Mouse (Mus musculus) CD4-positive, CD25-positive, alpha-beta regulatory T cell, adult 4 months (primary cell): Measurements from ENCODE around the gene Acot7. TPM values are rescaled to one million over a fixed set of nuclear protein-coding genes. Genes with fewer than 3 reads are reported as not detected.

Source experiments
- ATAC-seq: one replicate; pipeline ENCODE4 v1.8.0; 2017
- polyA plus RNA-seq, 2 experiments: library from polyadenylated mRNA; unstranded; fragments of 100-300 nt; shearing (Covaris generic); gene quantifications; one replicate each; pipeline ENCODE4 v1.2.1; 2017

Acot7 gene
- polyA plus RNA-seq, 2 experiments from 2014 or later = 108 to 145 TPM

DNA sequence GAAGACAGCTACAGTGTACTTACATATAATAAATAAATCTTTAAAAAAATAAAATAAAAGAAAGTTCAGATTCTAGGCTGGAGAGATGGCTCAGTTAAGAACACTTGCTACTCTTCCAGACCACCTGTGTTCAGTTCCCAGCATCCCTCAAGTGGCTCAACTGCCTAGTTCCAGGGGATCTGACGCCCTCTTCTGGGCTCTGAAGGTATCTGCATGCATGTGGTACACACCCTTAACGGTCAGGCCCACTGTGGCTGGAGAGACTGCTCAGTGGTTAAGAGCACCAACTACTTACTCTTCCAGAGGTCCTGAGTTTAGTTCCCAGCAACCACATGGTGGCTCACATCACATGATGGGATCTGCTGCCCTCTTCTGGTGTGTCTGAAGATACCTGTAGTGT, 100.0 kb downstream of the Acot7 start:
- ATAC-seq = no peak

DNA sequence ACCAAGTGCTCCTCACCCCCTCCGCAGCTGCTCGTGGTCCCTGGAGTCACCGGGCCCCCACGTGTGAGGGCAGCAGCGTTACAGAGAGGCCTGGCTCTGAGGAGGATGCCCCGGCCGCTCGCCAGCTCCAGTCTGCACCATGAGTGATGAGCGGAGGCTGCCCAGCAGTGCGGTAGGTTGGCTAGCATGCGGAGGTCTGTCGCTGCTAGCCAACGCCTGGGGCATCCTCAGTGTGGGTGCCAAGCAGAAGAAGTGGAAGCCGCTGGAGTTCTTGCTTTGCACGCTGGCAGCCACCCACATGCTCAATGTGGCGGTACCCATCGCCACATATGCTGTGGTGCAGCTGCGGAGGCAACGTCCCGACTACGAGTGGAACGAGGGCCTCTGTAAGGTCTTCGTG, 101.1 kb downstream of the Acot7 start:
- ATAC-seq = no peak

DNA sequence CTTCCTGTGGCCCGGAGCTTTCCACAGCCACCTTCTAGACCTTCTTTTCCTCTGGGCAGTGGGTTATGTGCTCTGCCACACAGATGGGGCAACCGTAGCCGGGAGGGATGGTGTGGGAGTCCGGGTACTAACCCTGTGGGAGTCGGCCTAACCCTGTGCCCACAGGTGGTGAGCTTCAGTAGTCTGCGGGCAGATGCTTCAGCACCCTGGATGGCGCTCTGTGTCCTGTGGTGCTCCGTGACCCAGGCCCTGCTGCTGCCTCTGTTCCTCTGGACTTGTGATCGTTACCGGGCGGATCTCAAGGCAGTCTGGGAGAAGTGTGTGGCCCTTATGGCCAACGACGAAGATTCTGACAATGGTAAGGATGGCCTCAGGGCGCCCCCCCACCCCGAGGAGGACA, 103.7 kb downstream of the Acot7 start:
- ATAC-seq = no peak

DNA sequence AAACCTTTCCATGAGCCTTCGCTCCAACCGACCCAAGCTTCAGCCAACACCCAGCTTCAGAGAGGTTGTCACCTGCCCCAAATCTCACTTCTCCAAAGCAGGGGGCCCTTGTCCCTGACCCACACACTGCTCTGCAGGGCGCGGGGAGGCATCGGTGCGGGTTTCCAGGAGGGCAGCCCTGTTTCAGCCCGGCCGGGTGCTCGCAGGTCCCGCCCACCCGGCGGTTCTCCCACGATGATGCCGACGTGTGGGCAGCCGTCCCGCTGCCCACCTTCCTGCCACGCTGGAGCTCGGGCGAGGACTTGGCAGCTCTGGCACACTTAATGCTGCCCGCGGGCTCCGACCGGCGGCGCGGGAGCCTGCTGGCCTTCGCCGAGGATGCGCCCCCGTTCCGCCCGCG, 104.8 kb downstream of the Acot7 start:
- ATAC-seq = no peak

DNA sequence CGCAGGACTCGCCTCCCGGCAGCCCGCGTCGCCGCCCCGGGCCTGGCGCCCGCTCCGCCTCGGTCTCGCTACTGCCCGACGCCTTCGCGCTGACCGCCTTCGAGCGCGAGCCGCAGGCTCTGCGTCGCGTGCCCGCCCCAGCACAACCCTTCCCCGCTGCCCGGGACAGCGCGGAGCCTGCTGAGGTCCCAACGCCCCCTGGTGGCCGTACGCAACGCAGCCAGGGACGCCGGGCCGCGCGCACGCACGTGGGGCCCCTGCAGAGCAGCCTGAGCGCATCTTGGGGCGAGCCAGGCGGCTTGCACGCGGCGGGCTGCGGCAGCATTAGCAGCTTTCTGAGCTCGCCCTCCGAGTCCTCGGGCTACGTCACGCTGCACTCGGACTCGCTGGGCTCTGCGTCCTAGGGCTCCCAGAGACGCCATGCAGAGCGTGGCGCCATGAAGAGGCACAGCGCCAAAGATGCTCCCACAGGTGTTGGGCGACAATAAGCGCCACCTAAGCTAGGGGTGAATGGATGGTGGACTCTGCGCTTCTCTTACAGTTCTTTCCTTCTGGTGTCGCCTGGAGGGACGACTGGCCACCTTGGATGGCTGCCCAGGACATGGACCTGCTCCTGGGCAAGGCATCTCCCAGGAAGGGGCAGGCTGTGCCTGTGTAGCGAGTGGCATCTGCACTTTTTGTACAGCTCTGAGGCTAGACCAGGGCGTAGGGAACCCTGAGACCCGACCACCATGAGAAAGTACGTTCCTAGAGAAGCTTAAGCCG, 105.4 kb downstream of the Acot7 start:
- peak; percentile 95 for ATAC-seq

DNA sequence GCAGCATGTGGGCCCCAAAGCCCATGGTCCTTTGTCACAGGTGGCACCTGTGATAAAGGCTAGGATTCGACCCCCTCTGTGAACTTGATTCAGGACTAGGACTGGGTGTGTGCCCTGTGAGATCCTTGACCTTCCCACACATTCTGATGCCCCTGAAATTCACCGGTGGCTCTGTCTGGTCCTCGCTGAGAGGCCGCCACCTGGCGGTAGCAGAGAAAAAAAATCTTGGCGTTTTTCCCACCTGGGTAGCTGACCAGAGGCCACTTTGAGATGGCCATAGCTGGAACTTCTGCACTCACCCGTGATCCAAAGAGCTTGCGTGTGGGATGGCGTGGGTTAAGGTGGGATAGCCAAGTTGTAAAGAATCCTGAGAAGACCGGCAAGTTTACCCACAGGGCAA, 107.6 kb downstream of the Acot7 start:
- ATAC-seq = no peak

DNA sequence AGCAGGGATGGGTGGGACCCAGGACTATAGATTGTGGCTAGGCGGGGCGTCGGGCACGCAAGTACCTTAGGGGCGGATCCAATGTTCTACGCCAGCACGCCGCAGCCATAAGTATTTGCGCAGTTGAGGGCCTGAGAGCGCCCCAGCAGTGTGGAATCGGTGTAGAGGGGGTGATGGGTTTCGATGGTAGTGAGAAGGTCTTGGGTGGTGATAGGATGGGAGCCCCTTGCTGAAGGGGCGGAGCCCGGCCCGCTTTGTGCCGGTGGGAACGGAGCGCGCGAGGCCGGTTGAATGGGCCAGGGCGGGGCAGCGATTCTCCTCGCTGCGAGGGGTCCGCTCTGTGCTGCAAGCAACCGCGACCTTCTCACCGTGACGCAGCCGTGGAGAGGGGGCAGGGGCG, 108.2 kb downstream of the Acot7 start:
- ATAC-seq = no peak

DNA sequence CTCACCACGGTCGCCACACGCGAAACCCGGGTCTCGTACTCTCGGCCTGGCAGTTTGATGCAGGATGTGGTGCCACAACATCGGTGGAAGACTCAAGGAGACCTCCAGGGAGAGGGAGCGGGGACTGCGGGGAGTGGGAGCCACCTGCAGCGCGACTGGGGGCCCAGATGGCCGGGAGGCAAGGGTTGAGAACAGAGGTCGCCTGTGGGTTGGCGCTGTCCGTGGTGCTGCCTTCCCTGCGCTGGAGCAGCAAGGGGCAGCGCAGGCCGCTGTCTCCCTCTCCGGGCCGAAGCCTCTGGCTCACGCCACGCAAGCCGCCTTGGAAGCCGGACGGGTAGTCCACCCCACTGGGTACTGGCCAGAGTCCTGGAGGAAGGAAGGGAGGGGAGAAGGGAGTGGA, 109.0 kb downstream of the Acot7 start:
- no peak for ATAC-seq

DNA sequence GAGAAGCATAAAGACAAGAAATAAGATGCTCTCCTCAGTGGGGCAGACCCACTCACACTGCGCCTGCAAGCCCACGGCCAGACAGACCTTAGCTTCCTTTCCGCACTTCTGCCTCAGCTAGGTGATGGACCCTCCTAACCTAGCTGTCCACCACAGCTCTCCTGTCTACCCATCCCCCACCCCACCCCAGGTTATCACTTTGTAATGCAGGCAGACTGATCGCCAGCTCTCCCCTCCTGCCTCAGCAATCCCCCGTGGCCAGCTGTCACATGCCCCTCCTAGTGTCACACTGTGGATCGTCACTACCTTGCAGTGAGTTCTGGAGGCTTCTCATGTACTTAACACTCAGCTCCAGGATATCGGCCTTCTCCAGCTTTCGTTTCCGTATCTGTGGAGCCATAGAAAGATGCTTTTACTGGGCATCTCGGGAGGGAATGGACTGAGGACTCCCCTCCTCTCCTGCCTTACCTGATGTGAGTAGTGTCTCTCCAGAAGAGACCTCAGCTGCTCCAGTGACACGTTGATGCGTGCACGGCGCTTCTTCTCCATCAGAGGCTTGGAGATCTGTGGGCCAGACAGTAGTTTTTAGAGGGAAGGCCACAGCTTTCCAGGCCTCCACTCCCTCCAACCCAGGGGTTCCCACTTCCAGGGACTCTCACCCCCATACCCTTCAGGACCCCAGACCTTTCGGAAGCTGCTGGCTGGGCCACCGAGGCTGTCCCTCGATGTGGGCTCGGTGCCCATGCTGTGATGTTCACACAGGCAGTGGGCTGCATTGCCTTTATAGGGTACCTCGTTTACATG, 109.6 kb downstream of the Acot7 start:
- no peak for ATAC-seq

DNA sequence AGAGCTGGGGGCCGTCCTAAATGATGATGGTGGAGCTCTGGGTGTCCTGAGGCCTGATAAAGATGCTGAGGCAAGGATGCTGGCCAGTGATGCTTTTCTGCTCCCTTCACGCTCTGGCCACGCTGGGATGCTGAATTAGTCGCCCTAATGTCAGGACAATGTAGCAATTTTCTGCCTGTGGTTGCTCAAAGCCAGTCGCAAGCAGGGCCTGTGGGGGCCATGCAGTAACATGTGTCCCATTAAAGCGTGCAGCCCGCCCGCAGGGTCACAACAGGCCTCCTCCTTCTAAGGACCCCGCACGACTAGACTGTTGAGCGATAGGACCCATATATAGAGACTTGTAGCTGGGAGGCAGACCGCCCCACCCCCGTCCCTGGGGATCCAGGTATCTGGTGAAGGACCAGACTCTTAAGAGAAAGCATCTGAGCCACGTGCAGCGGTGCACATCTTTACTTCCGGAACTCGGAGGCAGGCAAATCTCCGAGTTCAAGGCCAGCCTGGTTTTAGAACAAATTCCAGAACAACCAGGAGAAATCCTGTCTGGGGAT, 110.5 kb downstream of the Acot7 start:
- no peak for ATAC-seq

DNA sequence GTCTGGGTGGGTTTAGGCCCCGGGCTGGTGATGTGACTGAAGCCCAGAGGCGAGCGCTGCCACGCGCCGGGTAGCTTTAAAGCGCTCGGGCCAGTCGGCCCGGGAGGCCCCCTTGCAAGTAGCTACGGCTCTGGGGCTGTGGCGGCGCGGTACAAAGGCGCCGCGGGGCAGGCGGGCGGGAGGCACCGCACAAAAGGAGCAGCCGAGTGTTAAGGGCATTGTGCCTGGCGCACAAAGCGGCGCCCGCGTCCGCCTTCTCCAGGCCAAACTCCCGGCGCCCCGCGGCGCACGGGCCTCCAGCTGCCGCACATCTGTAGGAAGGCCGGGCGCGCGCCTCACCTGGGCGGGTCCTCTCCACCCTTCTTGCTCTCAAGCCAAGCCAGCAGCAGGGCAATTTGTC, 112.5 kb downstream of the Acot7 start:
- ATAC-seq = no peak

DNA sequence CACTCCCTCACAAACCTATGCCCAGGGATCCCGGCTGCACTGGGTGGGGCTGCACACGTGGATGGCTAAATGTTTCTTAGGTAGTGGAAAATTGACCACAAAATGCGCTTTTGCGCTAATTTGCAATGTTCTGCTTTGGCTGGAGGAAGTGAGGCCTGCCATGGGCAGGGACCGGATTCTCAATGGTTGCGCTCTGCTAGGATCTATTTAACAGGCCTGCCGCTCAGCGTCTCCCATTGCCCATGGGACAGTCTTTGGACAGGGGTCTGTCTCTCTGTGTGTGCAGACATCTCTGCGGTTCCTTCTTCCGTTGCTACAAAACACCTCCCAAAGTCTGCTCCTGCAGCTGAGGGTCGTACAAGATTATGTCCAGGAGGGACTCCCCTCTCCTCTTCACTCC, 113.1 kb downstream of the Acot7 start:
- no peak for ATAC-seq

DNA sequence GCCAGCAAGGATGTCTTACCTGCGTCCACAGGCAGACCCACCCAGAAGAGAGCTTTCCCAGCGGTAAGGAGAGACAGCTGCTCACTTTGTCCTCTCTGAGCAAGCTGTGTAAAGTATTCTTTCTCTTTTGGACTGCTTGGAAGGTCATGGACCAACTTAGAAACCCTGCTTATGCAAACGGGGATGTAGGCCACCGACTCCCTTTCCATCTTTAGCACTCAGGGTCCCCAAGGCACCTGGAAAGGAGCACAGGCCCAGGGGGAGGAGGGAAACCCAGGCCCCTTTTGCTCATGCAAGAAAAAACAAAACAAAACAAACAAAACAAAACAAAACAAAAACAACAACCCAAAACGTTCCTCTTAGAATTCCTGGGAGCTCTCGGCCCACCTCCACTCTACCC, 113.6 kb downstream of the Acot7 start, which contains the start of gene Hes3:
Gene Hes3 (minus strand): TSS at position 101 of the 400 bp plus-strand sequence.
- ATAC-seq = no peak

DNA sequence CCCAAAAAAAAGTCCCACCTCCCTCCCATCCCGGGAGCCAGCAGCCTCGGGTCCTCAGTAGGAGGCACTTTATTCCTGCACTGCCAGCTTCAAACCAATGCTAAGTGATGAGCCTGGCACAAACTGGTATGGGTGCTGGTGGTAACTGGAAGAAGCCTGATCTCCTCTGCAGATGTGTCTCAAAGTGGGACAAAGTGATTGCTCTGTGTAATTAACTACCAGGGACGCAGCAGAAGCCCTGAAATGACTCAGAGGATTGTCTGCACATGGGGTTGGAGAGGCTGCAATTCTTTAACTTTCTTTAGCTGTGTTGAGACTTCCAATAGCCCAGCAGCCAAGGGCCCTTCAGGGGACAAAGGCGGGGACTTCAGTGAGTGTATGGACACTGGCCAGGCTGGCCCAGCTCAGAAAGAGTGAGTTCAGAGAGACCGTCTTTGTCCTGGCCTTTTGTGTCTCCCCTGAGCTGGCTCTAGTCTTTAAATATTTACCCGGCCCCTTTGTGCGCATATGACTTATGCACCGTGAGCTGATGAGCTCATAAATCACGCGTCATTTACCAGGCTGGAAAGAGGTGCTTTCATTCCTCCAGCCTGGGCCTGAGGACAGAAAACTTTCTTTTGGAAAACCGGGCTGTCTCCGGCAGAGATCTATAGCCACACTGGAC, 114.3 kb downstream of the Acot7 start:
- ATAC-seq = no peak

DNA sequence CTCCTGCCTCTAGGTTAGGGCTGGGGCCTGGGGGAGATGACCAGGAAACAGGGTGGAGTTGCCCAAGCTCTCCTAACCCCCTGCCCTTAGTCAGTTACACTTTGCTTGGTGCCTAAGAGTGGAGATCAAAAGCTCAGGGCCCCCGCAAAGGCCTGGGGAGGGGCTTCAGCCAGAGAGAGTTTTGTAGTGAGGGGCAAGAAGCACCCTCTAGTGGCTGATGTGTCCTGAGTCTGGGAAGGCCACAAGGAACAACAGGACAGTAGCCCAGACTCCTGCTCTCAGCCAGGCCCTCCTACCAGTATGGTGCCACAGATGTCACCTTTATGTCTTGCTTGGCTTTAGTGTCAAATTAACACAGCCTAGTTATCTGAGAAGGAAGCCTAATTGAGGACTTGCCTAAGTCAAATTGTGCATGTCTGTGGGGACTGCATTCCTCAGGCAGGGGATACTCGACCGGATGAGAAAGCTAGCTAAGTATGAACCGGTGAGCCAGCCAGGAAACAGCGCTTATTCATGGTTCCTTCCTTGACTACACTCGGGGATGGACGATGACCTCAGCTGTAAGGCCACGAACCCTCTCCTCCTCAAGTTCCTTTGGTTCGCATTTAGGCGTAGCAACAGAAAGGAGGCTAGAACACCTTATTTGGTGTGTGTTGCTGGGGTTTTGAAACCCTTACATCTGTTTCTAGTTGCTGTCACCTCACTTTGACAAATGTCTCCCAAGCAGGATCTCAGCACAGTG, 116.4 kb downstream of the Acot7 start:
- ATAC-seq = no peak

DNA sequence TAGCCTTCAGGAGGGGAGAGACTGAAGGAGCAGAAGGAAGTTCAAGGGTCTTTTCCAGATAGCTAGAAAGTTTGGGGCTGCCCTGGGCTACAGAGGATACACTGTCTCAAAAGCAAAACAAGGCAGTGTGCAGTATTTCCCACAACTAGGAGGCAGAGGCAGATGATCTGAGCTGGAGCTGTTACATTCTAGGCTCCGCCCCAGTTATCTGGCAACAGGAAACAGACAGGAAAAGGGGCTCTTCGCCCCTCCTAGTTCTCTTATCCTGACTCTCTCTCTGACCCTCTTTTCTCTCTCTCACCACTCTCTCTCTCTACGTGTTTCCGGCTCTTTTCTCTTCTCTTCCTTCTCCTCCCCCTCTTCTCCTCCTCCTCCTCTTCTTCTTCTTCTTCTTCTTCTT, 118.0 kb downstream of the Acot7 start:
- peak; percentile 11 for ATAC-seq

DNA sequence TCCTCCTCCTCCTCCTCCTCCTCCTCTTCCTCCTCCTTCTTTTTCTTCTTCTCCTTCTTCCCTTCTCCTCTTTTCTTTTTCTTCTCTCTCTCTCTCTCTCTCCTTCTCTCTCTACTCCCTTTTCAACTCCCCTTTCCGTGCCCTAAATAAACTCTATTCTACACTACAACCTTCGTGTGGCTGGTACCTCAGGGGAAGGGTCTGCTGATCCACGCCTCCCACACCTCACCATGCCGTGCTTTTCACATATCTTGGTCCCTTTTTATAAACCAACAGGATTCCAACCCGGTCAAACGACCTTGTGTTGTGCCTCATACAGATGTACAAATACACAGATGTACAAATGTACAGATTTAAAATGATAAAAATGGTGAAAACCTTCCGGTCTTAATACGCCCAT, 118.4 kb downstream of the Acot7 start:
- ATAC-seq = no peak

DNA sequence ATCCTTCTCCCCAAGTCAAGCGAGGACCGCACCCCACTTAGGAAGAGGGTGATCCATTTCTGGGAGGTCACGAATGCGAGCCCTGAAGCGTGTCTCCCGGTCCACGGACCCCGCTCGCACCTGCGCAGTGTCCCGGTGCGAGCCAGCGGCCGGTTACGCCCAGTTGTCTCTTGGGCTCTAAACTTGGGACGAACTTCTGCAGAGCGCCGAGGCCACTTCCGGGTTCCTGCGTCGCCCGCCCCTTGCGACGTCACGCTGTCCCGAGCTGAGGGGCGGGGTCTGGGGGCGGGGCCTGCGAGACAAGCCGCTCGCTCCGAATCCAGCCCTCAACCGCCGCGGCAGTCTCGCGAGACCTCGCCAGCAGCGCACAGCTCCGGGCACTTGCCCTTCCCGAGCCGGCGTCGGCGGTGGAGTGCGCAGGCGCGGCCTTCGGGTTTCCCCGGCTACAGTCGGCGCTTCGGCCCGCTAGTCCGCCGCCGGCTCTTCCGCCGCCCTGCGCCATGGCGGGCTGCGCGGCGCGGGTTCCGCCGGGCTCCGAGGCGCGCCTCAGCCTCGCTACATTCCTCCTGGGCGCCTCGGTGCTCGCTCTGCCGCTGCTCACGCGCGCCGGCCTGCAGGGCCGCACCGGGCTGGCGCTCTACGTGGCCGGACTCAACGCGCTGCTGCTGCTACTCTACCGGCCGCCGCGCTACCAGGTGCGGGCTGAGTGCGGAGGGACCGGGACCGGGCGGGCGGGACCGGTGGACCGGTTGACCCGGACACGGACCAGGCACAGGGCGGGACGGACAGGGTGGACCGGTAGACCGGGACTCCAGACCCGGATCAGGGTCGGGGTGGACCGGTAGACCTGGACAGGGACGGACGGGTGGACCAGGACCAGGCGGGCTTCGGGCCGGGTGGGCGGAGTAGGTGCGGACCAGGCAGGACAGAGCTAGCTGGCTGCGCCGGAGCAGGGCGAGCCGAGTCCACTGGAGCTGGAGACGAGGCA, 119.2 kb downstream of the Acot7 start, which contains the start of gene Icmt:
Gene Icmt (plus strand): TSS at position 354 of the 988 bp plus-strand sequence.
- peak; percentile 91 for ATAC-seq

DNA sequence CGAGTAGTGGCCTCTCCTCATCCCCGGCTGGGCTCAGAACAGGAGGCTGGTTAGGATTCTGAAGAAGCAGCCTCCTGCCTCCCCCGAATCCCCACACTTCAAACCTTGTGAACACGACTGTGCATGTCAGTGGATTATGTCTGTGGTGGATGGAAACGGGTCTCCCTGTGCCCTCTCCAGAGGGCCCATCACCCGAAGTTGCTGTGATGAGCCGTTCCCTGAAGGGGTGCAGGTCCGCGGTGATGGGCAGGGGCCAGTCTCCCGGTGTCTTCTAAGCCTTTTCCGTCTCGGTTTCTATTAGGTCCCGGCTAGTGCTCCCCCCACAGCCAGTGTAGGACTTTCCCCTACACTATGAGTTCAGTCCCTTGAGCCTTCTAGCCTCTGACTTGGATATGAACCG, 120.9 kb downstream of the Acot7 start:
- ATAC-seq = no peak

DNA sequence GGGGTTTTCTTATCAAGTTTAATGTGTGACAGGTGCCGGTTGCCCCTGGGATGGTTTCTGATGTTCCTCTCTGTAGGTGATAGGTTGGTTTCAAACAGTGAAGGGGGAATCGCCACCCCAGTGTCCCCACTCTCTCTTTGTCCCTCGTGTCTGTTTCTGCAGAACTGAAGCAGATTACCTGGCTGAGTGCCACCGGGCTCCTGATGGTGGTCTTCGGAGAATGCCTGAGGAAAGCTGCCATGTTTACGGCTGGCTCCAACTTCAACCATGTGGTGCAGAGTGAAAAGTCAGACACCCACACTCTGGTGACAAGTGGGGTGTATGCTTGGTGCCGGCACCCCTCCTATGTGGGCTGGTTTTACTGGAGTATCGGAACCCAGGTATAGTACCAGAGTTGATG, 122.4 kb downstream of the Acot7 start:
- ATAC-seq = no peak

DNA sequence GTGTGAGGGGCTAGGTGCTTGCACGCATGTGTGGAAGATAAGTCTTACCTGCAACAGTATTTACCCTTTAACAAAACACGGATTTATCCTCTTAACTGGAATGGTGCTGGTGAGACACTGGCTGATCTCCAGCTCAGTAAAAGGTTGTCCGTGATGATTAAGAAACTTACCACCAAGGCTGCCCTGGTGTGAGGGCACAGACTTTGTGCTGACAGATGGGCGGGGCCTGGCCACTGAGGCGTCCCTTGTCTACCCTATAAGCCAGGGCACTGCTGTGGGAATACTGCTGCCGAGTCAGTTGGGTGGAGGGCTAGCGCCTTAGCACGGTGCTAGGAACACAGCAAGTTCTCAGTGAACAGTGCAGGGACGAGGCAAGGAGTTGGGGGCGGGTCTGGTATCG, 124.1 kb downstream of the Acot7 start:
- ATAC-seq = no peak
